Mouse (Mus musculus) intestine, embryonic 14.5 days (tissue): Measurements from ENCODE around the gene Pigs. TPM values are rescaled to one million over a fixed set of nuclear protein-coding genes. Genes with fewer than 3 reads are reported as not detected.

Experiments
- ATAC-seq: fragments of 200-750 bp; cut with Nextera tagmentation; replicated peaks from 2 replicates; pipeline ENCODE4 v1.8.0; 2017; ENCODE audit warnings: low read depth, moderate number of reproducible peaks, moderate TSS enrichment, moderate library complexity; ENCODE audit not compliant: low FRiP score, low TSS enrichment
- DNase-seq: peaks from one replicate; pipeline ENCODE4 v3.0.0-alpha.2; 2018; ENCODE audit warnings: low spot score
- H3K27ac ChIP-seq: fragments of 300-500 bp; sonication (generic); 2 replicates; pipeline ENCODE4 v1.5.1; 2014; ENCODE audit warnings: low read depth, mild to moderate bottlenecking, control low read depth
- H3K27me3 ChIP-seq: fragments of 300-500 bp; sonication (generic); replicated peaks from 2 replicates; pipeline ENCODE4 v1.6.1; 2014; ENCODE audit warnings: low read length, control low read depth; ENCODE audit not compliant: control insufficient read depth, insufficient read depth
- H3K36me3 ChIP-seq: fragments of 300-500 bp; sonication (generic); 2 replicates; pipeline ENCODE4 v1.6.1; 2014; ENCODE audit warnings: low read length, control low read depth; ENCODE audit not compliant: control insufficient read depth, insufficient read depth
- H3K4me1 ChIP-seq: fragments of 300-500 bp; sonication (generic); replicated peaks from 2 replicates; pipeline ENCODE4 v1.6.1; 2014; ENCODE audit warnings: low read length, control low read depth, mixed read lengths; ENCODE audit not compliant: control insufficient read depth, insufficient read depth
- H3K4me2 ChIP-seq: fragments of 300-500 bp; sonication (generic); 2 replicates; pipeline ENCODE4 v1.6.1; 2014; ENCODE audit warnings: low read length
- H3K4me3 ChIP-seq: fragments of 300-500 bp; sonication (generic); 2 replicates; pipeline ENCODE4 v1.5.1; 2014; ENCODE audit warnings: low read depth, low read length, control low read depth, mixed read lengths
- H3K9ac ChIP-seq: fragments of 300-500 bp; sonication (generic); 2 replicates; pipeline ENCODE4 v1.6.1; 2014; ENCODE audit warnings: mild to moderate bottlenecking, low read length
- H3K9me3 ChIP-seq: fragments of 300-500 bp; sonication (generic); 2 replicates; pipeline ENCODE4 v1.6.1; 2016; ENCODE audit warnings: low read length, control low read depth; ENCODE audit not compliant: control insufficient read depth
- WGBS: fragments of 180-500 bp; shearing (Covaris S2); extraction: QIAGEN DNeasy Blood & Tissue Kit; methylation state at CpG from one replicate; pipeline ENCODE4 v1.1.7; 2014; 5-methylcytosine and 5-hydroxymethylcytosine counted together
- polyA plus RNA-seq: library from polyadenylated mRNA; unstranded; fragments of >200 nt; fragmentation: Nextera tagmentation; extraction: Ambion mirVana; gene quantifications from 2 replicates; pipeline ENCODE4 v1.2.1, GENCODE M21; 2014

The Pigs gene
- polyA plus RNA-seq, 1 experiment from 2014 or later: 79.1 TPM

DNA sequence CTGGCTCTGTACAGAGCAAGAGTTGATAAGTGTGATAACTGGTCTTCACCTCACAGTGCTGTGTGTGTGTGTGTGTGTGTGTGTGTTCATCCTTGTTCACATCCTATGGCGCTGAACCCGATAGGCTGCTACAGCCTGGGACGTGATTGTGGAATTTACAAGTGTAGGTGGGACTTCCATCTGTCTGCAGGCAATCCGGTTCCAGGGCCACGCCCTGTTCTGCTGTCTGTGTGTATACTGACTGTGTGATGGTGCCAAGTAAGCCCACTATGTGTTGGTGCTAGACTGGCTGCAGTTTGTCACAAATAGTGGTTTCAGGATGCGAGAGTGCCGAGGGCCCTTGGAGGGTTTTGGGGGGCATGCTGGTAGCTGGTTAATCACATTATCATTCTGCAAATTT is 54.1 kb downstream of the Pigs start:
- 72% methylated on average over 7 of the region's 7 CpGs for WGBS
- no peak overlapping the region for H3K4me2 ChIP-seq

DNA sequence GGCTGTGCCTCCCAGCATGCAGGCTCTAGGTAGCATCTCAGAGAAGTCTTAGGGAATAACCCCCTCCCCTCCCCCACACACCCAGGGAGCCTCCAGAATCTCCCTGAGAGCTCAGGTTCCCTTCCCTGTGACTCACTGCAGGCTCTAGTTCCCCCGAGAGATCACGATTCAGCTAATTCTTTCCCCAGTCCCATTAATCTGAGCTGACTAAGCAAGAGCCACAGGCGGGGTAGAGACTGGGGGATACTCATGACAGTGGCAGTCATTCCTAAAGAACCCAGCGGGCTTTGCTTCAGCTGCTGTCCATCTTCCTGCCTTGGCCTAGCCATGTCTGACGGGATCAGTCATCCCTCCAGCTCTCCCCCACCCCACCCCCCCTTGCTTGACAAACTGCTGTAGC is 54.5 kb downstream of the Pigs start:
- Histone ChIP-seq H3K27me3 (no peaks in the 10 kb centered on the region), H3K9ac (no peak overlapping the region), H3K4me2 (no peak overlapping the region), H3K9me3 (no peaks in the 10 kb centered on the region), H3K27ac (no peak overlapping the region), H3K4me1 (no peaks in the 10 kb centered on the region), H3K36me3 (no peaks in the 10 kb centered on the region), H3K4me3 (no peak overlapping the region)
- ATAC-seq (no peak), DNase-seq (no peak)
- WGBS: 44% methylated on average over 5 of the region's 5 CpGs

More for the DNA sequence above, 54.1 kb downstream of the Pigs start:
- H3K4me1 ChIP-seq: no peaks in the 10 kb centered on the region
- no peaks in the 10 kb centered on the region for H3K9me3 ChIP-seq
- DNase-seq (no peak), ATAC-seq (no peak)
- H3K27ac ChIP-seq: no peak overlapping the region
- H3K36me3 ChIP-seq: no peaks in the 10 kb centered on the region
- no peaks in the 10 kb centered on the region for H3K27me3 ChIP-seq
- no peak overlapping the region for H3K4me3 ChIP-seq
- H3K9ac ChIP-seq: no peak overlapping the region

DNA sequence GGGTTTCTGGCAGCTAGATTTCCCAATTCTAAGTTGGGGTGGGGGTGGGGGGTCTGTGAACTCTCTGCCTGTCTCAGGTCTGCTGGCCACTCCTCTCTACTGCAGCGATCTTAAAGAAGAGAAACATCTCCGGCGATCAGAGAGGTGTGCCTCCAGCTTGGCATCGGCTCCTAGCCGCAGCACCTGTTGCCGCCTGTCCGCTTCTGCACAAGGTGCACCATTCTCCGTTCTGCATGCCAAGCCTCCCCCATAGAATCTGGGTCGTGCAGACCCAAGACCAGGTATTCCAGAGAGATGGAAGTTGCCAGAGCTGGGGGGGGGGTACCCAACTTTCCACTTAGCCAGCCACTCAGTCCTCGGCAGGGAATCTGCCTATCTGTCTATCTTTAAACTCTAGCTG is 57.6 kb downstream of the Pigs start:
- Histone ChIP-seq H3K4me3 (no peak overlapping the region), H3K9me3 (no peaks in the 10 kb centered on the region), H3K27ac (no peak overlapping the region), H3K36me3 (no peaks in the 10 kb centered on the region), H3K27me3 (no peaks in the 10 kb centered on the region), H3K4me1 (no peaks in the 10 kb centered on the region), H3K4me2 (no peak overlapping the region), H3K9ac (no peak overlapping the region)
- ATAC-seq: no peak
- DNase-seq: no peak
- WGBS: 84% methylated on average over 10 of the region's 10 CpGs

DNA sequence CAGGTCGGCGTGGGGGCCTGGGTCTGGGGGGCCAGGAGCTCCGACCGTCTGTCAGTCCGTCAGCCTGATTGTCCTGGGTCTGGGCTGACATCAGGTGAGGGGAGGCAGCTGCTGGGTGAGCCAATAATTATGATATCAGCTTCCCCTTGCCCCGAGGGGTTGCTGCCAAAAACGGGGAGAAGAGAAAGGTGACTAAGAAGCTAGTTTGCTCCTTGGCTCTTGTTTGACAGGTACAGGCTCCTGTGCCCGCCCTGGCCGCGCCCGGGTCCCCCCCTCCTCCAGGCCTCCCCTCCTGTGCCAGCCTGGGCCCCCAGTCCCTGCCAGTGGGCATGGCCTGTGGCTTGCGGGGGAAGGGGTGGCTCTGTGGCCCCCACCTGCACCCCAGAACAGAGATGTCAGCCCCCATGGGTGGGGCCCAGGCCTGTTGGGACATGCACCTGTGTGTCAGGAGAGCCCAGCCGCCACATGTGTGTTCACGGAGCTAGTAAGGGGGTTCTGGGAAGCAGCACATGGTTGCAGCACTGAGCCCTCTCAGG is 58.4 kb downstream of the Pigs start, which contains the start of gene Foxn1:
Gene Foxn1 (minus strand): TSS at position 51 of the 536 bp plus-strand sequence.
- H3K4me3 ChIP-seq: no peak within 1 kb of the TSS
- no peaks in the 10 kb centered on the region for H3K9me3 ChIP-seq
- DNase-seq (no peak), ATAC-seq (no peak)
- no peak within 1 kb of the TSS for H3K9ac ChIP-seq
- no peak within 1 kb of the TSS for H3K27ac ChIP-seq
- no peaks in the 10 kb centered on the region for H3K27me3 ChIP-seq
- WGBS: 86% methylated on average over 13 of the region's 14 CpGs
- H3K4me1 ChIP-seq: no peaks in the 10 kb centered on the region
- no peaks in the 10 kb centered on the region for H3K36me3 ChIP-seq
- no peak within 1 kb of the TSS for H3K4me2 ChIP-seq

Other genes starting within 250 kb of the Pigs start
- gene Eral1, start 248.0 kb upstream of the Pigs start, polyA plus RNA-seq: 32.4 and 38.0 TPM in 2 replicates
- 13.4 and 17.8 TPM in 2 replicates for gene Fam222b, start 233.8 kb upstream of the Pigs start, polyA plus RNA-seq
- gene Traf4, start 162.8 kb upstream of the Pigs start, polyA plus RNA-seq: 61.7 and 65.3 TPM in 2 replicates
- gene Nek8, start 151.7 kb upstream of the Pigs start, polyA plus RNA-seq: 15.2 and 15.4 TPM in 2 replicates
- 37.5 and 38.8 TPM in 2 replicates for gene Tlcd1, start 151.7 kb upstream of the Pigs start, polyA plus RNA-seq
- gene Rpl23a, start 144.8 kb upstream of the Pigs start, polyA plus RNA-seq: 1,790 and 1,870 TPM in 2 replicates
- 121 and 141 TPM in 2 replicates for gene Rab34, start 140.0 kb upstream of the Pigs start, polyA plus RNA-seq
- gene Proca1, start 135.0 kb upstream of the Pigs start, polyA plus RNA-seq: 1.4 and 2.1 TPM in 2 replicates
- 77.4 and 86.7 TPM in 2 replicates for gene Sdf2, start 82.7 kb upstream of the Pigs start, polyA plus RNA-seq
- 26.4 and 28.0 TPM in 2 replicates for gene Supt6, start 82.4 kb upstream of the Pigs start, polyA plus RNA-seq
- gene 2610507B11Rik, start 66.7 kb upstream of the Pigs start, polyA plus RNA-seq: 74.4 and 75.6 TPM in 2 replicates
- gene BC030499, start 37.6 kb upstream of the Pigs start, polyA plus RNA-seq: 0.17 and 0.24 TPM in 2 replicates
- 34.1 and 40.0 TPM in 2 replicates for gene Spag5, start 26.9 kb upstream of the Pigs start, polyA plus RNA-seq
- gene Aldoc, start 5.4 kb upstream of the Pigs start, polyA plus RNA-seq: 20.0 and 21.1 TPM in 2 replicates
- gene Unc119, start 15.1 kb downstream of the Pigs start, polyA plus RNA-seq: 39.8 and 42.8 TPM in 2 replicates
- not detected in 2 replicates for gene Foxn1, start 58.1 kb downstream of the Pigs start, polyA plus RNA-seq
- gene Slc13a2, start 93.8 kb downstream of the Pigs start, polyA plus RNA-seq: 0.07 and 0.12 TPM in 2 replicates
- 12.4 and 12.8 TPM in 2 replicates for gene Slc46a1, start 137.3 kb downstream of the Pigs start, polyA plus RNA-seq
- gene Sarm1, start 169.3 kb downstream of the Pigs start, polyA plus RNA-seq: 3.9 and 4.2 TPM in 2 replicates
- gene Vtn, start 170.7 kb downstream of the Pigs start, polyA plus RNA-seq: 0.89 and 9.1 TPM in 2 replicates
- not detected in 2 replicates for gene Sebox, start 175.0 kb downstream of the Pigs start, polyA plus RNA-seq
- gene Tmem199, start 183.8 kb downstream of the Pigs start, polyA plus RNA-seq: 57.9 and 63.2 TPM in 2 replicates
- gene Poldip2, start 183.8 kb downstream of the Pigs start, polyA plus RNA-seq: 146 and 147 TPM in 2 replicates
- 83.3 and 86.7 TPM in 2 replicates for gene Tnfaip1, start 207.9 kb downstream of the Pigs start, polyA plus RNA-seq
- gene Ift20, start 207.9 kb downstream of the Pigs start, polyA plus RNA-seq: 117 and 123 TPM in 2 replicates
- 131 and 160 TPM in 2 replicates for gene Tmem97, start 222.4 kb downstream of the Pigs start, polyA plus RNA-seq